Mouse (Mus musculus) olfactory bulb, adult 2 months (tissue): ENCODE results near the gene Bcas1. TPM values are rescaled to one million over a fixed set of nuclear protein-coding genes. Genes with fewer than 3 reads are reported as not detected.

Experiments used
- H3K27ac ChIP-seq: fragments of 200-500 bp; 2 replicates; pipeline ENCODE4 v1.5.1; 2012; ENCODE audit warnings: low read depth, low read length; ENCODE audit not compliant: insufficient read depth
- H3K4me1 ChIP-seq: fragments of 200-500 bp; 2 replicates; pipeline ENCODE4 v1.6.1; 2012; ENCODE audit warnings: low read length; ENCODE audit not compliant: control insufficient read depth, insufficient read depth
- H3K4me3 ChIP-seq: fragments of 200-500 bp; 2 replicates; pipeline ENCODE4 v1.5.1; 2012; ENCODE audit warnings: mild to moderate bottlenecking, low read depth, low read length, moderate library complexity; ENCODE audit not compliant: insufficient read depth
- CTCF ChIP-seq: fragments of 200-500 bp; IDR thresholded peaks from 2 replicates; pipeline ENCODE4 v1.5.1; 2012; ENCODE audit warnings: low read depth, mild to moderate bottlenecking, low read length, moderate library complexity; ENCODE audit not compliant: insufficient read depth
- POLR2A ChIP-seq: fragments of 200-500 bp; IDR thresholded peaks from 2 replicates; pipeline ENCODE4 v1.6.1; 2012; ENCODE audit warnings: mild to moderate bottlenecking, low read depth, low read length, moderate library complexity; ENCODE audit not compliant: insufficient read depth
- WGBS: fragments of 180-500 bp; shearing (Covaris S2); methylation state at CpG from one replicate; pipeline ENCODE4 v1.1.7; 2018; 5-methylcytosine and 5-hydroxymethylcytosine counted together
- polyA plus RNA-seq: library from polyadenylated mRNA; stranded (reverse); fragments of >200 nt; gene quantifications from 2 replicates; pipeline ENCODE4 v1.2.4, GENCODE M21; 2012; ENCODE audit warnings: low replicate concordance; ENCODE audit not compliant: missing spikeins, insufficient read depth, insufficient read length

Bcas1 gene
- polyA plus RNA-seq, 1 experiment, result not detected

DNA sequence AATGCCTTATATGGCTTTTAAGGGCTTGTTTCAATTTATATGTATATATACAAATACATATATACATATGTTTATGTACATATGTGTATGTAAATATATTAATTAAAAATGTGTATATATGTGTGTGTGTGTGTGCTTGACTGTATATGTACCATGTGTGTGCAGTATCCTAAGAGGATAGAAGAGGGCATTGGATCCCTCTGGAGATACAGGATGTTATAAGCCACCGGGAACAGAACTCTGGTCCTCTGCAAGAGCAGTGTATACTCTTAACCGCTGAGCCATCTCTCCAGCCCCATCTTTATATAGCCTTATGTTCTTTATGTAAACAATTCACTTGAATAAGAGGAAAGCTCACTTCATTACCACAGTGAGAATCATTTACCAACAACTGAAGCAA is 62.0 kb downstream of the Bcas1 start:
- Histone ChIP-seq H3K4me1 (no peaks in the 10 kb centered on the region), H3K27ac (no peak overlapping the region), H3K4me3 (no peak overlapping the region)
- 94% methylated on average over 2 of the region's 2 CpGs for WGBS
- TF ChIP-seq CTCF (no peak), POLR2A (no peak)

DNA sequence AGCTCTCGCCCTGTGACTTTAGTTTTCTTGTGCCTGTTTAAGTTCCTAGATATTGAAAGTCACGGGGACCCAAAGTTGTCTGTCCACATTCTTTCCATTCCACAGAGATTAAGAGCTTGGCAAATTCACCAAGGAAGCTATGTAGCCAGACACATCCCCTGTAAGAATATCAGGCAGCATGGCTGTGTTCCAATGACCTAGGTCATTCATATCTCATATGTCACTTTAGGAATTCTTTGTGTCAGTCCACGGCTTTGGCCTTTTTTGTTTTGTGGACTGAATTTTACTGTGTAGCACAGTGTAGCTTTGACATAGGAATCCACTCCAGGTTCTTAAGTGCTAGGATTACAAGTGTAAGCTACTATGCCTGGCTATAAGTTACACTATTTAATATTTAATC is 62.4 kb downstream of the Bcas1 start:
- Histone ChIP-seq H3K4me1 (no peaks in the 10 kb centered on the region), H3K27ac (no peak overlapping the region), H3K4me3 (no peak overlapping the region)
- TF ChIP-seq POLR2A (no peak), CTCF (no peak)
- 96% methylated on average over 3 of the region's 3 CpGs for WGBS

DNA sequence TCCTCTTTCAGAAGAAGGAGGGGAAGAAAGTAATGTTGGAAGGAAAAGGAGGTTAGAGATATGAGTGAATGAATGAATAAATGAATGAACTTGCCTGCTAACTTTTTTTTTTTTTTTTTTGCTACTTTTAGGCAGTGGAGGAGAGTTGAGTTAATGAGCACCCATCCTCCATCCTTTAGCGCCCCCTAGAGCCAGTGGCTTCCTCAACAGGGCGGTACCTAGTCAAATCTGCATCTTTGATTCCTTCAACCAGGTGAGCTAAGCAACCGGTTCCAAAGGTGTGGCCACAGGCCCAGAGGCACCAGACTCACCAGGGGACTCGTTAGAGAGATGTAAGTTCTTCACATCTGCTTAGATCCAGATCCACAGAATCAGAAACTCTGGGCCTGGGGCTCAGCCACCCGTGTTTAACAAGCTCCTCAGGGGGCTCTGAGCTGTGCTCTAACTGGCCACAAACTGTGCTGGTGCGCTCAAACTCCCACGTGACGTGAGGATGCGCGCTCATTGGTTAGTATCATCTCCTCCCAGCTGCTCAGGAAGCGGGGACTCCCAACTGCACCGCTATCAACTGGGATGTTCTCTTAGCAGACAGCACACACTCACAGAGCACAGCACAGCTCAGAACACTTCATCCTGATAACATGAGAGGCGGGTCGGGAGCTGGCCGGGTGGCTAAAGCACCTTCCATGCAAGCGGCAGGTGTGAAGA is 70.8 kb downstream of the Bcas1 start:
- 57% methylated on average over 16 of the region's 16 CpGs for whole genome bisulfite sequencing
- H3K27ac ChIP-seq, result no peak overlapping the region
- no peaks in the 10 kb centered on the region for H3K4me1 ChIP-seq
- no peak overlapping the region for H3K4me3 ChIP-seq
- TF ChIP-seq POLR2A (no peak), CTCF (no peak)

DNA sequence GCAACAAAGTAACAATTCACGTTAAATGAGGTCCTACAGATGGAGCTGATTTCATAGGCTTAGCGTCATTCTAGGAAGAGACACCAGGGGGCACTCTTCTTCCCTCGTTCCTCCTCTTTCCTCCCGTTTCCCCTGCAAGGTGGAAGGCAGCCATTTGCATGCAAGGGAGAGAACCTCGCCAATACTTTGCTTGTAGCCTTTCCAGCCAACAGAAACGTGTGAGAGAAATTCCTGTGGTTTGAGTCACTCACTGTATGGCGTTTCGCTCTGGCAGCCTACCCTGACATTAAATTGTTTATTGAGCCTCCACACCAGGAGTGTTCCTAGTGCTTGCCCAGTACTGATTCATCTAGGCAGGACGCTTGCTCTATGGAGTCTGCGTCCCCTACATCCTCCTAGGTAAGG is 72.7 kb downstream of the Bcas1 start:
- 11% methylated on average over 10 of the region's 10 CpGs for WGBS
- H3K4me1 ChIP-seq, result peaks cover 9% of the 10 kb centered on the region
- no peak overlapping the region for H3K27ac ChIP-seq
- H3K4me3 ChIP-seq, result no peak overlapping the region
- TF ChIP-seq POLR2A, result no peak
- no peak; the same call in 1 of the 2 replicates for TF ChIP-seq CTCF

DNA sequence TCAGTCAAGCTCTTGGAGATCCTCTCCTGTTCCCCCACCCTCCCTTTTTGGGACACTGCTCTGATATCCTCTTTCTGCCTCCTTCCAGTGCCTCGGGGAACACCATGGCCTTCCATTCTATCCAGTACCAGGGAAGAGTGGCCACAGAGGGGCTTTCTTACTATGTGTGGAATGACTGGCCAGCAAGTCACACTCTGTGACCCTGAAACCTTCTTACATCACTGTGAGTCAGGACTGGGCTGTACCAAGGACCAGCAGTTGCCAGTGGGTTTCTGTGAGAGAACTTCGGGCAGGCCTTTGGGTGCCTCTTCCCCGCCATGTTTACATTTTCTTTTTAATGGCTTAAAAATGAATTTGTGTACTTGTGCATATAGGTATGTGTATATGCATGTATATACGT is 75.4 kb downstream of the Bcas1 start:
- WGBS, result 96% methylated on average over 4 of the region's 4 CpGs
- no peak for TF ChIP-seq POLR2A
- TF ChIP-seq CTCF, result no peak
- H3K27ac ChIP-seq, result no peak overlapping the region
- H3K4me3 ChIP-seq, result no peak overlapping the region
- H3K4me1 ChIP-seq, result peaks cover 9% of the 10 kb centered on the region

DNA sequence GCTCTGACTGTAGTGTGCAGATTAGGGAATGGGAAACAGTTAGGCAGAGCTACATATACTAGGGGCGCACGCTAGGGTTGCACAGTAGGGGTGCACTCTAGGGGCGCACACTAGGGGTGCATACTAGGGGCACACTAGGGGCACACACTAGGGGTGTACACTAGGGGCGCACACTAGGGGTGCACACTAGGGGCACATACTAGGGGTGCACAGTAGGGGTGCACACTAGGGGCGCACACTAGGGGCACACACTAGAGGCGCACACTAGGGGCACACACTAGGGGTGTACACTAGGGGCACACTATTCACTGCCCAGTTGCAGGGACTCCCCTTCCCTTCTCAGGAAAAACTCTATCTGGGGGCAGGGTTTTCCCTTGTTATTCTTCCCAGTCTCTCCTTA is 75.8 kb downstream of the Bcas1 start:
- WGBS, result 81% methylated on average over 6 of the region's 6 CpGs
- TF ChIP-seq CTCF, result no peak
- no peak for TF ChIP-seq POLR2A
- H3K27ac ChIP-seq, result no peak overlapping the region
- H3K4me1 ChIP-seq, result peaks cover 9% of the 10 kb centered on the region
- H3K4me3 ChIP-seq, result no peak overlapping the region

DNA sequence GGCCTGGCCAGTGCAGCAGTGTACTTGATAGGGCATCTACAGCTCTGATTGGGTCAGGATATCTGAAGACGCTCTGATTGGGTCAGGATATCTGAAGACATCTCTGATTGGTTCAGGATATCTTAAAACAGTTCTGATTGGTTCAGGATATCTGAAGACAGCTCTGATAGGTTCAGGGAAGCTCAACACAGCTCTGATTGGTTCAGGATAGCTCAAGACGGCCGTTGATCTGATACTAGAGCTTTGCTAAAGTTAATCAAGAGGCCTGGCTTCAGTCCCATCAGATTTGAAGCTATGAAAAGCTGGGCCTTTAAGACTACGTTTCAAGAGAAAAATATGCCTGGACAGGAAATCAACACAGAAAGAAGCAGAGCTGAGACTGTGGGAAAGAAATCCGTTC is 77.9 kb downstream of the Bcas1 start:
- TF ChIP-seq POLR2A, result no peak
- TF ChIP-seq CTCF, result no peak
- H3K4me3 ChIP-seq, result no peak overlapping the region
- peaks cover 14% of the 10 kb centered on the region for H3K4me1 ChIP-seq
- no peak overlapping the region for H3K27ac ChIP-seq
- 86% methylated on average over 5 of the region's 5 CpGs for WGBS

GRCm38 (mm10) chr2:170349096-170349495 is 78.5 kb downstream of the Bcas1 start:
- H3K27ac ChIP-seq, result no peak overlapping the region
- 85% methylated on average over 19 of the region's 19 CpGs for WGBS
- TF ChIP-seq POLR2A, result no peak
- TF ChIP-seq CTCF, result no peak
- peaks cover 16% of the 10 kb centered on the region for H3K4me1 ChIP-seq
- no peak overlapping the region for H3K4me3 ChIP-seq

GRCm38 (mm10) chr2:170347131-170347765 is 80.4 kb downstream of the Bcas1 start:
- 39% methylated on average over 8 of the region's 8 CpGs for WGBS
- no peak for TF ChIP-seq CTCF
- no peak for TF ChIP-seq POLR2A
- Histone ChIP-seq H3K4me3 (no peak overlapping the region), H3K27ac (no peak overlapping the region), H3K4me1 (peaks cover 16% of the 10 kb centered on the region)
